Mouse (Mus musculus) bone marrow macrophage, adult 2 months (primary cell): ENCODE data around the gene Itga8.

ENCODE experiments used
- CTCF ChIP-seq: IDR thresholded peaks from 2 replicates; pipeline ENCODE4 v1.5.1; 2012; ENCODE audit warnings: low read depth, mild to moderate bottlenecking, low read length, moderate library complexity
- POLR2A ChIP-seq: IDR thresholded peaks from 2 replicates; pipeline ENCODE4 v1.6.1; 2012; ENCODE audit warnings: mild to moderate bottlenecking, low read depth, low read length, borderline replicate concordance

GRCm38 (mm10) chr2:12203231-12203630, 98.5 kb downstream of the Itga8 start:
- TF ChIP-seq POLR2A (no peak), CTCF (no peak)
